Mouse (Mus musculus) left cerebral cortex, adult 8-10 months (tissue): Measurements from ENCODE around the gene Gm11634. TPM values are rescaled to one million over a fixed set of nuclear protein-coding genes. Genes with fewer than 3 reads are reported as not detected.
"Not testable (repeated sequence)": the region's sequence is repeated elsewhere in the genome, so short reads cannot be mapped to it uniquely, and the experiment has no call there.

Source experiments
- DNase-seq, 2 experiments: peaks; one replicate each; pipeline ENCODE4 v3.0.0; 2022; ENCODE audit warnings: low spot score in 2 of 2
- total RNA-seq, 4 experiments: library from RNA; stranded (reverse); gene quantifications; 2 replicates each; pipeline ENCODE4 v1.2.4; 2022

Gm11634 gene
- total RNA-seq, 4 experiments from 2014 or later = not detected

DNA sequence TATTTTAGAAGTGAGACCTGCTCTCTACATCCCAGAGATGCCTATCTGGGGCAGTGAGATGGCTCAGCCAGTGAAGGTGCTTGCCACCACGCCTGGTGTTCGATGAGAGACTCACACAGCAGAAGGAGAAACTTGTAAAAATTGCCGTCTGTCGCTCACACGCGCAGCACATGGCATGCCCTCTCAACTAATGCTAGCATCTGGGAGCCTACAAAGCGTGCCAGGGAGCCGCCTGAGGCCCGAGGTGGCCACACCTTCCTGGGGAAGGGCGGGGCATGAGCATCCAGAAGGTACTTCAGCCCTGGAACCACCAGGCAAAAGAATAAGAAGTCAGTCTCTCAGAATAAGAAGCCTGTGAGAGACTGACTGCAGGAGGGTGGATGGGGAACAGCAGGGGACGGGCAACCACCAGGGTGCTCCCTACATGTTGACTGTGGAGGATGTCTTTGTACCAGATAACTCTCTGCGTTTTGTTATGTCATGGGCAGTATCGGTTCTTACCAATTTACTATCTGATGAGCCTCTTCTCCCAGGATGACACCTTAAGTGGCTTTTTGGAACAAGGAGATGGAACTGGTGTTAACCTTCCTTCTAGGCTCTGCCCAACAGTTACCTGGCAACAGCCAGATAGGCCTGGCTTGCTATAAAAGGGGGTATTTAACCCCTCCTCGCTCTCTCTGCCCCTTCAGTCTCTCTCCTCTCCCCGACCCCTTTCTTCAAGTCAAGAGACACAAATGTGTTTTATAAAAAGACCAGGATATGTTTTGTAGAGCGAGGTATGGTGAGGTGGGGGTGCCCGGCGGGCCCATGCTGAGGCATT, 18.1 kb upstream of the Gm11634 start:
- DNase-seq = no peak

DNA sequence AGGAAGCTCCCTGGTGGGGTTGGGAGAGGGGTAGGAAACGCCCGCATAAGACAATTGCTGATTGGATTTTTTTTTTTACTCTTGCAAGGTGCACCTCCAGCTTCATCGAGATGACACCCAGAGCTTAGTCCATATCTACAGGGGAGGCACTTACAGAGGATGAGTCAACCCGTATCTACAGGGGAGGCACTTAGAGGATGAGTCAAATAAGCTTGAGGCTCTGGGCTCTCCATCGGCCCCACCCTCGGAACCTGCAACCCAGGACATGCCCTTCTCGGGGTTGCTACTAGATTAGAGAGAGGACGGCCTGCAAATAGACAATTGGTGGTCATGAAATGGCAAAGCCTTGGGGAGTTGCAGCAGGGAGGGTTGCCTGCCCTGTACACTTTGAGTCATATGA, 17.0 kb upstream of the Gm11634 start:
- DNase-seq = no peak

DNA sequence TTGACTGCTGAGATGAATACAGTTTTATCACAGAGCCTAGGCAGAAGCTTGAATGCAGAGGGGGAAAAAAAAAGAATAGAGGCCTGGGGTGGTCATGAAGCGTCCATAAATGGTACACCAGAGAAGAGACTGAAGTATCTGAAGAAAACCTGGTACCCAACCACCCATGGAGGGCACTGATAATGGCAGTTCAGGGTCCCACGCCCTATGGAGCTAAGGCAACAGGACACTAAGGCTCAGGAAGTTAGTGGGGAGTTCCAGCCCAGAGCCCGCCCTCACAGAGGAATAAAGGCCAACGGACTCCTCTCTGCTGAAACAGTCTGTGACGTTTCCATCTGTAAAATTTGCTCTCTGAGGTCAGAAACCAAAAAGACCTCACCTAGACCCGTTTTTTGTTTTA, 16.3 kb upstream of the Gm11634 start:
- DNase-seq = no peak

DNA sequence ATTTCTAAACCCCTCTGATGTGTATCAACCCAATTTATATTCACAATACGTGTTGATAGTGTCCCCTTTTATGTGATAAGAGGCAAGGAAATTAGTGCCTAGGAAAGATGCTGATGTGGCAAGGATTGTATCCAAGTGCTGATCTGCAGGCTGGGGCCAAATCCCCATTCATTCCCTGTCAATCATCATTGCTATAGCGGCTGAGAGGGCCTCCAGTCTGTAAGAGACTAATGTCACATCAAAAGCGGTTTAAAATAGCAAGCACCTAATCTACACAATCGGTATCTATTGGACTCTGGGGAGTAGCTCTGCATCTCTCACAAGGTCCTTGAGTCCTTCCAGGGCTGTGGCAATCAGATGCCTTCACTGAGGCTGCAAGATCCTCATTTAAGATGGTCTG, 15.1 kb upstream of the Gm11634 start:
- DNase-seq = no peak

GRCm38 (mm10) chr11:101613596-101613995, 14.5 kb upstream of the Gm11634 start:
- DNase-seq = no peak

DNA sequence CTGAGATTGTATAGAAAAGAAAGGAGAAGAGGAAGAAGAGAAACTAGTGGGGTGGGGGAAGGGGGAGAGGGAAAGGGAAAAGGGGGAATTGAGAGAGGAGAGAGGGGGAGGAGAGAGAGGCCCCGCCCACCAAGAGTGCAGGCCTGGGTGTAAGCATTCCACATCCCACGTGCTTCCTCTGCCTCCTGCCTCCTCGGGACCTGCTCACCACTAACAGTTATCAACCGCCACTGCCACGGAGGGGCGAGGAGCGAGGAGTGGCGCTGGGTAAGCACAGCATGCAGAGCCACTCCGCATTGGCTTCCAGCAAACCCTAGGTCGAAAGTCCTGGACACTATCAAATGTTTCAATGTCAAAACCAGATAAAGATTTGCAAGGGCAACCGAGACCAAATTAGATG, 11.4 kb upstream of the Gm11634 start:
- no peak for DNase-seq

GRCm38 (mm10) chr11:101607134-101607533, 8.1 kb upstream of the Gm11634 start:
- not testable (repeated sequence) for DNase-seq

DNA sequence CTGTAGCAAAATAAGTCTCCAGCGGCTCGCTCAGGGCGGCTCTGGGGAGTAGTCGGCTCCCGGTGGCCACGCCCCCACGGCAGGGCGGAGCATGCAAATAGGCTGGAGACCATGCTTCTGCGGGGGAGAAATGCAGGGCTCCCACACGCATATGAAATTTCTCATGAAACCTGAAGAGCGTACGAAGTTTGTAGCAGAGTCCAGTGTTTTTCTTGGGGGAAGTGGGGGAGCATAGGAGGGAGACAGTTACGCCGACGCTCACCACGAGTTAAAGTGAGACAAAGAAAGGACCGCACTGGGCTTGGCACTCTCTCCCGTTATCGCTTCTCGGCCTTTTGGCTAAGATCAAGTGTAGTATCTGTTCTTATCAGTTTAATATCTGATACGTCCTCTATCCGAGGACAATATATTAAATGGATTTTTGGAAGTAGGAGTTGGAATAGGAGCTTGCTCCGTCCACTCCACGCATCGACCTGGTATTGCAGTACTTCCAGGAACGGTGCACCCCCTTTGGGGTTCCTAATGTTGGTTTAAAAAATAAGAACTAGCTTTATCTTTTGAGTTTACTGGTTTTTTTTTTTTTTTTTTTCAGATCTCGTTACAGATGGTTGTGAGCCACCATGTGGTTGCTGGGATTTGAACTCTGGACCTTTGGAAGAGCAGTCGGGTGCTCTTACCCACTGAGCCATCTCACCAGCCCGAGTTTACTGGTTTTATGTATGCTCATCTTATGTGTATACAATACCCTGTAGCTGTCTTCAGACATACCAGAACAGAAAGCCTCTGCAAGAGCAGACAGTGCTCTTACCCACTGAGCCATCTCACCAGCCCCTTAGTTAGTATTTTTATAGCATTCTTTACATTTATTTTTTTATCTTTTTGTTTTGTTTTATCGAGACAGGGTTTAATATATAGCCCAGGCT, 5.7 kb upstream of the Gm11634 start:
- DNase-seq = not testable (repeated sequence)

- no peak for DNase-seq
These were observed 5.1 kb upstream of the Gm11634 start for GRCm38 (mm10) chr11:101604116-101604515.

GRCm38 (mm10) chr11:101602491-101602890, 3.4 kb upstream of the Gm11634 start:
- DNase-seq = no peak

- DNase-seq = no peak
These were observed 8.9 kb downstream of the Gm11634 start for GRCm38 (mm10) chr11:101589989-101590624.

DNA sequence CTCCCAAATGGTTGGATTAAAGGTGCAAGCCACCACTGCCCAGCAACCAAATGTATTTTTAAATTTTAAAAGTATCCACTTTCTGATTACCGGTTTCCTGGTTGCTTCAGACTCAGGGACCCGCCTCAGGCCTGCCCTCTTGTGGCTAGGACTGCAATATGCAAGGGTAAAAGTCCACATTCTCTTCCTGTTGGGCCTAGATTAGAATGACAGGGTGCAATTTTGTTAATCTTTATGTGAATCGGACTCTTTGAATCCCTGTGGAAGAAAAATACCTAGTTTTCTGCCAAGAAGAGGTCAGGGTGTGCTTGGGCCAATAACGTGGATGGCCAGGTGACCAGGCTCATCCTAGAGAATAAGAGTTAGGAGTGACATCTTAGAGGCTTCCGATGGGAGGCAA, 9.6 kb downstream of the Gm11634 start:
- no peak for DNase-seq

GRCm38 (mm10) chr11:101588868-101589267, 10.2 kb downstream of the Gm11634 start:
- DNase-seq = no peak

DNA sequence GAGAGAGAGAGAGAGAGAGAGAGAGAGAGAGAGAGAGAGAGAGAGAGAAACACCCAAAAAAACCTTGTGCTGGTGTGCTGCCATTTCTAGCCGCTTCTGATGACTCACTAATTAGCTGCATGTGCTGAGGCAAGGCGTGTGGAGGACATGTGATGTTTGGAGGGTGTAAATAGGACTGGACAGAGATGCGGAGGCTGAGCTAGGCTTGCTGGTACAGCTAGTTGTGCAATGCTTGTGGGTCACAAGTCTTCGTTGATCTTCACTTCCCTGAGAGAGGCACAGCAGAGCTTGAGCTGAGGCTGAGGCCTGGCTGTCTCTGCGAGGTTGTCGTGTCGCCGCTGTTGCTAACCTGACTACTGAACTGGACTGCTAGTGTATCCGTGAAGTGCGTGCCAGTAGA, 11.4 kb downstream of the Gm11634 start:
- DNase-seq = peak in 1 of 2 experiments; percentile 75

GRCm38 (mm10) chr11:101585805-101586204, 13.3 kb downstream of the Gm11634 start:
- DNase-seq = no peak

DNA sequence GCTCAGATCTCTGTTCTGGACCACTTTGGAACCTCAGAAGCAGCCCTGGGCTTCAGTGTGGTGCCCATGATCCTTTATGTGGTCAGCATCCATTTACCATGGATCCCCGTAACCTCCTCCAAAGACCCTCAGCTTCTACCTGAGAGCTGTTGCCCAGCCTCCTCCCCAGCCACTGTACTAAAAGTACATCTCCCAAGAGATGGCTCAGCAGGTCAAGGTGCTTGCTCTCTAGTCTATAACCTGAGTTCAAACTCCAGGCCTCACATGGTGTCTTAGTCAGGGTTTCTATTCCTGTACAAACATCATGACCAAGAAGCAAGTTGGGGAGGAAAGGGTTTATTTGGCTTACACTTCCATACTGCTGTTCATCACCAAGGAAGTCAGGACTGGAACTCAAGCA, 14.0 kb downstream of the Gm11634 start:
- not testable (repeated sequence) for DNase-seq

DNA sequence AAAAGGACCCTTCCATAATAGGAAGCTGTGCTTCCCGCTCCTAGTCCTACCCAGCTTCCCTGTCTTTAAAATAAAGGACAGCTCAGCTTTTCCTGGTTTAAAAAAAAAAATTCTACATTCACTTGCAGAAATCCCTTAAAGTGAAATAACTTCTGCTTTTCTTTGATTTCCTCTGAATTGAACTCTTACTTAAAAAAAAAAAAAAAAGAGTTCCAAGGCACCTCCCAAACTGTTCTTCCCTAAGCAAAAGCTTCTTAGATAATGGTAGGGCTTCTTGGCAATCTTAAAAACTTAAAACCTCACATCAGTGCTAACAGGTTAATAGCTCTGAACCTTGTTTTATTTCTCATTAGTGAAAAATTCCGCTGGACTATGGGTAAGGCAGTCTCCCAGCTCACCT, 15.9 kb downstream of the Gm11634 start:
- DNase-seq = no peak

GRCm38 (mm10) chr11:101582054-101583035, 16.7 kb downstream of the Gm11634 start, which contains the start of gene Tmem106a:
Tmem106a (plus strand) TSS chr11:101582242.
- no peak for DNase-seq

DNA sequence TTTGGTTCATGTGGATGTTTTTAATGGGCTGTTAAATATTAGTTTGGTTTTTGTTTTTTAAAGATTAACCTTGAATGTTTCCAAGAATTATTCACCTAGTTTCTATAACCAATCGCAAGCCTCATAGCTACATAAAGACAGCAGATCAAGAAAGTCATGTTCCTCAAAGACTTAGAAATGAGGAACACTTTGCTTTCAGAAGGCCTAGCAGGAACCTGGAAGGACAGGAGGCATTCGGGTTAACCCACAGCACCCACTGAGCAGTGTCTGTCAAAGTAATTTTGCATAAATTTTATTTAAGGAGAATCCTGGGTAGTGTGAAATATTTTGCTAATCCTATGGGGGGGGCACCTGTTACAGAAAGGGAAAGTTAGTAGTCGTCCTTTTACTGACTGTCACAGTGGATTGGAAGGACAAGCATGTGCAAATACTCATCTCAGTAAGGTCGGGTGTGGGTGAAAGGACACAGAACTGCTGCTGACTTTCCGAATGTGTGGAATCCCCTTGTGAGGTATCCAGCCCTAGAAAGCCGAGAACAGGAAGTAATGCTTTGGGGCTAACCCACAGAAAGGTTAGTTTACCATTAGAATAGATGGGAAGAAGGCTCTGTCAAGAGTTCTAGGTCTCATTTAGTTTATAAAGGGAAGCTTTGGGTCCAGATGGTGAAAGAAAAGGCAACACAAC, 17.8 kb downstream of the Gm11634 start:
- DNase-seq = no peak

GRCm38 (mm10) chr11:101576116-101576515, 22.9 kb downstream of the Gm11634 start:
- DNase-seq = no peak
